Mouse (Mus musculus) brain, embryonic 14.5 days (tissue): ENCODE results near the gene Wif1. TPM values are rescaled to one million over a fixed set of nuclear protein-coding genes. Genes with fewer than 3 reads are reported as not detected.
A peak's percentile ranks its signal among the peaks of the same experiment; 100 is the strongest.

Experiments
- DNase-seq: peaks from one replicate; pipeline ENCODE4 v3.0.0-alpha.2; 2011; ENCODE audit warnings: low read depth
- CTCF ChIP-seq: fragments of 200-500 bp; IDR thresholded peaks from 2 replicates; pipeline ENCODE4 v1.5.1; 2012; ENCODE audit warnings: inconsistent platforms, mild to moderate bottlenecking, moderate library complexity, borderline replicate concordance; ENCODE audit not compliant: insufficient read depth, insufficient read length; ENCODE audit errors: extremely low read depth
- POLR2A ChIP-seq: fragments of 200-500 bp; IDR thresholded peaks from 2 replicates; pipeline ENCODE4 v1.6.1; 2012; ENCODE audit warnings: mild to moderate bottlenecking, inconsistent platforms, borderline replicate concordance; ENCODE audit not compliant: poor library complexity, insufficient read depth, insufficient read length, severe bottlenecking; ENCODE audit errors: extremely low read depth
- polyA plus RNA-seq: library from polyadenylated mRNA; depleted of rRNA; stranded (reverse); fragments of >200 nt; gene quantifications from 2 replicates; pipeline ENCODE4 v1.2.3, GENCODE M21; 2012; rRNA removed

Gene Wif1
- polyA plus RNA-seq, 1 experiment: 9.3 TPM

GRCm38 (mm10) chr10:121129000-121129925 is 95.5 kb downstream of the Wif1 start:
- TF ChIP-seq CTCF (no peak), POLR2A (no peak)

More at GRCm38 (mm10) chr10:121129000-121129925, 95.5 kb downstream of the Wif1 start:
- DNase-seq: peak; percentile 62

Other genes starting within 250 kb of the Wif1 start
- gene Msrb3, start 134.9 kb upstream of the Wif1 start, polyA plus RNA-seq: 3.2 and 4.1 TPM in 2 replicates
- gene Lemd3, start 54.6 kb upstream of the Wif1 start, polyA plus RNA-seq: 16.2 and 17.5 TPM in 2 replicates